Mouse (Mus musculus): ENCODE data around the gene Marco.

Gene Marco

GRCm38 (mm10) chr1:120504924-120505323 lies at the start of gene Marco:
TSS of gene Marco (minus strand) at chr1:120505024.
- DNase-seq (ENCODE audit: low spot score in 2 of 2), result no peak

- DNase-seq (ENCODE audit: low spot score in 2 of 2), result no peak
These were observed 34.7 kb upstream of the Marco start for GRCm38 (mm10) chr1:120539506-120540029.

GRCm38 (mm10) chr1:120536998-120537397 lies 32.2 kb upstream of the Marco start:
- DNase-seq (ENCODE audit: low spot score in 2 of 2), result no peak

GRCm38 (mm10) chr1:120535919-120536318 lies 31.1 kb upstream of the Marco start:
- DNase-seq (ENCODE audit: low spot score in 2 of 2), result no peak

GRCm38 (mm10) chr1:120532321-120532916 lies 27.6 kb upstream of the Marco start:
- DNase-seq (ENCODE audit: low spot score in 2 of 2), result no peak

GRCm38 (mm10) chr1:120531770-120532169 lies 26.9 kb upstream of the Marco start:
- no peak for DNase-seq (ENCODE audit: low spot score in 2 of 2)

GRCm38 (mm10) chr1:120529881-120530280 lies 25.1 kb upstream of the Marco start:
- no peak for DNase-seq (ENCODE audit: low spot score in 2 of 2)

- no peak for DNase-seq (ENCODE audit: low spot score in 2 of 2)
These were observed 12.8 kb upstream of the Marco start for GRCm38 (mm10) chr1:120517618-120518017.

- DNase-seq (ENCODE audit: low spot score in 2 of 2), result no peak
These were observed 5.5 kb upstream of the Marco start for GRCm38 (mm10) chr1:120510311-120510710.

- DNase-seq (ENCODE audit: low spot score in 2 of 2), result no peak
These were observed 4.2 kb upstream of the Marco start for GRCm38 (mm10) chr1:120508976-120509375.

- DNase-seq (ENCODE audit: low spot score in 2 of 2), result no peak
These were observed 646 bp downstream of the Marco start for GRCm38 (mm10) chr1:120504046-120504710.

- DNase-seq (ENCODE audit: low spot score in 2 of 2), result peak in 1 of 2 experiments; percentile 13
These were observed 3.3 kb downstream of the Marco start for GRCm38 (mm10) chr1:120501496-120501895.

- no peak for DNase-seq (ENCODE audit: low spot score in 2 of 2)
These were observed 6.8 kb downstream of the Marco start for GRCm38 (mm10) chr1:120498036-120498435.

GRCm38 (mm10) chr1:120480937-120481336 lies 23.9 kb downstream of the Marco start:
- DNase-seq (ENCODE audit: low spot score in 2 of 2), result no peak

- DNase-seq (ENCODE audit: low spot score in 2 of 2), result no peak
These were observed 30.0 kb downstream of the Marco start for GRCm38 (mm10) chr1:120474825-120475224.

- DNase-seq (ENCODE audit: low spot score in 2 of 2), result peak in 1 of 2 experiments; percentile 17
These were observed 35.9 kb downstream of the Marco start for GRCm38 (mm10) chr1:120468891-120469290.

- no peak for DNase-seq (ENCODE audit: low spot score in 2 of 2)
These were observed 37.5 kb downstream of the Marco start for GRCm38 (mm10) chr1:120467323-120467722.

GRCm38 (mm10) chr1:120466751-120467150 lies 38.1 kb downstream of the Marco start:
- DNase-seq (ENCODE audit: low spot score in 2 of 2), result no peak

GRCm38 (mm10) chr1:120459032-120459431 lies 45.8 kb downstream of the Marco start:
- no peak for DNase-seq (ENCODE audit: low spot score in 2 of 2)

GRCm38 (mm10) chr1:120458524-120458923 lies 46.3 kb downstream of the Marco start:
- no peak for DNase-seq (ENCODE audit: low spot score in 2 of 2)

GRCm38 (mm10) chr1:120451486-120452270 lies 53.1 kb downstream of the Marco start:
- no peak for DNase-seq (ENCODE audit: low spot score in 2 of 2)

- no peak for DNase-seq (ENCODE audit: low spot score in 2 of 2)
These were observed 55.2 kb downstream of the Marco start for GRCm38 (mm10) chr1:120449662-120450061.
